Mouse (Mus musculus): Measurements from ENCODE around the gene Sgsm1.

The Sgsm1 gene

GRCm38 (mm10) chr5:113309491-113310376, 852 bp downstream of the Sgsm1 start:
- DNase-seq: no peak

GRCm38 (mm10) chr5:113306750-113307477, 3.7 kb downstream of the Sgsm1 start:
- peak; percentile 36 to 39 for DNase-seq

- DNase-seq: no peak
Measured at GRCm38 (mm10) chr5:113304527-113304926, 6.1 kb downstream of the Sgsm1 start.

- DNase-seq: no peak
Measured at GRCm38 (mm10) chr5:113301841-113302240, 8.7 kb downstream of the Sgsm1 start.

- no peak for DNase-seq
Measured at GRCm38 (mm10) chr5:113300148-113300889, 10.3 kb downstream of the Sgsm1 start.

GRCm38 (mm10) chr5:113299433-113299832, 11.2 kb downstream of the Sgsm1 start:
- DNase-seq: no peak

- DNase-seq: no peak
Measured at GRCm38 (mm10) chr5:113298826-113299225, 11.8 kb downstream of the Sgsm1 start.

GRCm38 (mm10) chr5:113298040-113298439, 12.5 kb downstream of the Sgsm1 start:
- peak; percentile 23 to 51 for DNase-seq

- peak; percentile 84 to 93 for DNase-seq
Measured at GRCm38 (mm10) chr5:113295791-113296190, 14.8 kb downstream of the Sgsm1 start.

GRCm38 (mm10) chr5:113294575-113294974, 16.0 kb downstream of the Sgsm1 start:
- no peak for DNase-seq

- DNase-seq: no peak
Measured at GRCm38 (mm10) chr5:113293446-113293845, 17.1 kb downstream of the Sgsm1 start.

GRCm38 (mm10) chr5:113292832-113293231, 17.8 kb downstream of the Sgsm1 start:
- DNase-seq: no peak

- no peak for DNase-seq
Measured at GRCm38 (mm10) chr5:113292179-113292578, 18.4 kb downstream of the Sgsm1 start.

- DNase-seq: no peak
Measured at GRCm38 (mm10) chr5:113291125-113291524, 19.5 kb downstream of the Sgsm1 start.

GRCm38 (mm10) chr5:113290149-113290548, 20.4 kb downstream of the Sgsm1 start:
- no peak for DNase-seq

GRCm38 (mm10) chr5:113288490-113288889, 22.1 kb downstream of the Sgsm1 start:
- DNase-seq: peak; percentile 16 to 32

- DNase-seq: no peak
Measured at GRCm38 (mm10) chr5:113287762-113288161, 22.8 kb downstream of the Sgsm1 start.

- DNase-seq: peak; percentile 59 to 70
Measured at GRCm38 (mm10) chr5:113286591-113287520, 23.7 kb downstream of the Sgsm1 start.

- no peak for DNase-seq
Measured at GRCm38 (mm10) chr5:113286048-113286447, 24.5 kb downstream of the Sgsm1 start.

GRCm38 (mm10) chr5:113285541-113285940, 25.0 kb downstream of the Sgsm1 start:
- DNase-seq: no peak

GRCm38 (mm10) chr5:113283726-113284125, 26.9 kb downstream of the Sgsm1 start:
- no peak for DNase-seq

- DNase-seq: peak in 1 of 2 experiments; percentile 18
Measured at GRCm38 (mm10) chr5:113281557-113281956, 29.0 kb downstream of the Sgsm1 start.
